Mouse (Mus musculus) bone marrow macrophage, adult 2 months (primary cell): Measurements from ENCODE around the gene Tmem200a.

Experiments used
- CTCF ChIP-seq: IDR thresholded peaks from 2 replicates; pipeline ENCODE4 v1.5.1; 2012; ENCODE audit warnings: low read depth, mild to moderate bottlenecking, low read length, moderate library complexity
- POLR2A ChIP-seq: IDR thresholded peaks from 2 replicates; pipeline ENCODE4 v1.6.1; 2012; ENCODE audit warnings: mild to moderate bottlenecking, low read depth, low read length, borderline replicate concordance

DNA sequence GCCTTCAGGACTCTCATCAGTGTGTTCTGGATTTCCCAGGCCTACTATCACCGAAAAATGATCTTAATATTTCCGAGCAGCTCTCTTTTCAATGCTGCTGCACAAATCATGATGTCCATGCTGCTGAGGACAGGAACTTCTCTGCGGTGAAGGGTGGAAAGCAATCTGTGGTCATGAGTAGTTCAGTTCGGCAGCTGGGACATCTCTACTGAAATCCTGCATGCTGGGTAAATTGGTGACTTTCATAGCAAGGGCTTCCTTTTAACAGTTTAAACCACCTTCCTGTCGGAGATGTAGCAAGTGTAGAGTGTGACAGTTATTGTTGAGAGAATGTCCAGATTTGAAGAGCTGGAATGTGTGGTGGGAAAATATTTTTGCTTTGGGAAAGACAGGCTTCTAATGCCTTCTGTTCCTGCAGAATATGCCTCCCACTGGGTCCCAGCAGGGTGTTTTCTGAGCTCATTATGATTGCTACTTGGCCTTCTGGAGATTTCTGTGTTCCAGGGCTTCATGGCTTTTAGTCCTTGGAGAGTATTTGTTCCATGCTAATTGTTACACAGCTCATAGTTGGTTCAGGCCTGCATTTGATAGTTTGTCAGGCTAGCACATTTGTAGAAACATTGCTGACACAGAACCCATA lies 79.4 kb downstream of the Tmem200a start:
- TF ChIP-seq CTCF (no peak), POLR2A (no peak)
